Comparison of ENCODE assay signal across 13 mouse cellular contexts in genomic region chr17:84776362-84777000, GRCm38 (mm10). TPM values are rescaled to one million over a fixed set of nuclear protein-coding genes. Genes with fewer than 3 reads are reported as not detected.
A peak's percentile ranks its signal among the peaks of the same experiment; 100 is the strongest.
DNase-seq lines count a peak whose midpoint lies in the region; ATAC-seq and TF ChIP-seq lines count a peak whose summit lies in the region.
"Had no signal": no experiment of that assay in that cellular context is flagged by ENCODE, and none has a peak within 500 bp of the region (broad histone marks: within the 10 kb centered on the region; RNA-seq: fewer than 3 reads in every experiment).

No protein-coding gene starts in this region.

- no peak overlapping the region for H3K4me2 ChIP-seq in kidney, embryonic 15.5 days
- no peak overlapping the region for H3K4me2 ChIP-seq in midbrain, embryonic 15.5 days

- no peak for TF ChIP-seq POLR2A in kidney, adult 2 months (IDR thresholded peaks at IDR 0.05; ENCODE audit: low read depth, low read length)

- WGBS in kidney, embryonic 15.5 days: 89% methylated on average over 16 of the region's 16 CpGs
- WGBS in kidney, adult 2 months: 87% methylated on average over 16 of the region's 16 CpGs
- WGBS in midbrain, embryonic 15.5 days: 89% methylated on average over 16 of the region's 16 CpGs

- H3K4me1 ChIP-seq in kidney, embryonic 15.5 days: no peaks in the 10 kb centered on the region
- H3K4me1 ChIP-seq in kidney, adult 2 months (ENCODE audit: control insufficient read depth, insufficient read depth, low read length): no peaks in the 10 kb centered on the region
- H3K4me1 ChIP-seq in megakaryocyte, embryonic 14.5 days: peaks cover 69% of the 10 kb centered on the region
- H3K4me1 ChIP-seq in midbrain, embryonic 15.5 days: no peaks in the 10 kb centered on the region

- TF ChIP-seq CTCF in kidney, adult 2 months (conservative IDR thresholded peaks at IDR 0.05; ENCODE audit: insufficient read depth, insufficient read length, low read depth, low read length): no peak

- H3K9ac ChIP-seq in kidney, embryonic 15.5 days: no peak overlapping the region
- H3K9ac ChIP-seq in midbrain, embryonic 15.5 days: no peak overlapping the region
- H3K9ac ChIP-seq: forebrain, postnatal 0 days had no signal

- DNase-seq in embryo, embryonic 10 days (ENCODE audit: low spot score): peak; percentile 21
- no peak for DNase-seq in embryo, embryonic 11 days
- DNase-seq in kidney, adult 2 months: no peak
- DNase-seq in frontal cortex, adult 2 months (ENCODE audit: extremely low spot score in 1 of 2, low spot score in 1 of 2): no peak
- DNase-seq: adrenal gland, postnatal 10 days; cerebellum, adult 11-12 months; forebrain, postnatal 0 days; gastrocnemius, postnatal 36 days had no signal

- peak; percentile 88; the same call in 1 of the 2 replicates for ATAC-seq in kidney, embryonic 15.5 days (replicated peaks; ENCODE audit: low FRiP score)
- ATAC-seq in hematopoietic stem cell, adult 5-6 weeks (replicated peaks in 1 of 2; ENCODE audit: insufficient read depth in 1 of 2, low FRiP score in 2 of 2, low TSS enrichment in 1 of 2, low read depth in 1 of 2, poor library complexity in 2 of 2, severe bottlenecking in 2 of 2): peak; percentile 22 to 76; a peak in 1 of 4 replicates
- ATAC-seq in midbrain, embryonic 15.5 days (replicated peaks): no peak
- ATAC-seq: forebrain, postnatal 0 days; inflammation-experienced regulatory T-cells, adult 6 months had no signal

- H3K9me3 ChIP-seq in kidney, embryonic 15.5 days (replicated peaks): no peaks in the 10 kb centered on the region
- H3K9me3 ChIP-seq in megakaryocyte, embryonic 14.5 days: no peaks in the 10 kb centered on the region
- H3K9me3 ChIP-seq in midbrain, embryonic 15.5 days: no peaks in the 10 kb centered on the region

- no peak overlapping the region for H3K4me3 ChIP-seq in kidney, embryonic 15.5 days (replicated peaks)
- H3K4me3 ChIP-seq in kidney, adult 2 months (ENCODE audit: insufficient read depth, low read depth, low read length): no peak overlapping the region
- peak overlapping the region; percentile 79 for H3K4me3 ChIP-seq in megakaryocyte, embryonic 14.5 days (replicated peaks)
- H3K4me3 ChIP-seq in midbrain, embryonic 15.5 days: no peak overlapping the region

- peaks cover 52% of the 10 kb centered on the region for H3K36me3 ChIP-seq in kidney, embryonic 15.5 days
- peaks cover 4% of the 10 kb centered on the region; the same call in 1 of the 2 replicates for H3K36me3 ChIP-seq in kidney, adult 2 months (ENCODE audit: control insufficient read depth, insufficient read depth, low read length)
- peaks cover 61% of the 10 kb centered on the region for H3K36me3 ChIP-seq in megakaryocyte, embryonic 14.5 days (replicated peaks; ENCODE audit: low read length)
- H3K36me3 ChIP-seq in midbrain, embryonic 15.5 days (replicated peaks): peaks cover 6% of the 10 kb centered on the region; the same call in 1 of the 2 replicates

- no peak overlapping the region for H3K27ac ChIP-seq in kidney, embryonic 15.5 days
- H3K27ac ChIP-seq in kidney, adult 2 months (ENCODE audit: insufficient read depth, low read depth, low read length): no peak overlapping the region
- no peak overlapping the region for H3K27ac ChIP-seq in midbrain, embryonic 15.5 days

- no peaks in the 10 kb centered on the region for H3K27me3 ChIP-seq in kidney, embryonic 15.5 days
- no peaks in the 10 kb centered on the region for H3K27me3 ChIP-seq in kidney, adult 2 months (replicated peaks; ENCODE audit: control insufficient read depth, insufficient read depth, low read length)
- H3K27me3 ChIP-seq in megakaryocyte, embryonic 14.5 days (replicated peaks): no peaks in the 10 kb centered on the region
- H3K27me3 ChIP-seq in midbrain, embryonic 15.5 days (replicated peaks): no peaks in the 10 kb centered on the region

RNA-seq across cellular contexts. Expression of gene Lrpprc, which starts 14.1 kb away (rescaled TPM):
- 51.7 and 56.6 TPM in 2 replicates for polyA plus RNA-seq in kidney, embryonic 15.5 days (2015; fragmentation: Nextera tagmentation; extraction: Ambion mirVana)
- polyA plus RNA-seq in kidney, adult 2 months (2012; rRNA removed): 18.7 and 25.3 TPM in 2 replicates
- total RNA-seq in hematopoietic stem cell, adult 5-6 weeks (2017): 57.8 and 68.4 TPM in 2 replicates
- 2.0 and 2.3 TPM in 2 replicates for polyA plus RNA-seq in megakaryocyte, embryonic 14.5 days (2012; ENCODE audit: insufficient read depth, low replicate concordance)
- 46.8 and 49.0 TPM in 2 replicates for polyA plus RNA-seq in midbrain, embryonic 15.5 days (2015; fragmentation: Nextera tagmentation; extraction: Ambion mirVana)
- 31.8 and 35.5 TPM in 2 replicates for polyA plus RNA-seq in frontal cortex, adult 2 months (2012; rRNA removed)
